Mouse (Mus musculus): ENCODE results near the gene Rxfp1. TPM values are rescaled to one million over a fixed set of nuclear protein-coding genes. Genes with fewer than 3 reads are reported as not detected.

Rxfp1 gene
- not detected for polyA plus RNA-seq (2017; shearing (Covaris generic))

GRCm38 (mm10) chr3:79737780-79738179 is at the start of gene Rxfp1:
Gene Rxfp1 (minus strand): TSS chr3:79737880.

DNA sequence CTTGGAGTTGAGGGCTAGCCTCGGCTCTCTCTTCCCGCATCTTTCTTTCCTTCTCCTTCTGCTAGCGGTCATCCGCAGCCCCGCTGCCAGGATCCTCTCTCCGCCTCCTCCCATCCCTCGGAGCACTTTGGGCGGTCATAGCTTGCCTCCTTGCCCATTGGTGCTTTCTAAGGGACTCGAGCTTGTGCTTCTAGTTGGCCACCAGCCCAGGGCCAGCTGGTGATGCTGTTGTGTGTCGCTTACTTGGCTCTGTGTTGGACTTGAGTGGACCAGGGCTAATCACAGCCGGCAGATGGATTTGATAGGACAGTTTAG is 108.3 kb downstream of the Rxfp1 start, which contains the start of gene Etfdh:
Gene Etfdh (minus strand): TSS at position 85 of the 315 bp plus-strand sequence.

DNA sequence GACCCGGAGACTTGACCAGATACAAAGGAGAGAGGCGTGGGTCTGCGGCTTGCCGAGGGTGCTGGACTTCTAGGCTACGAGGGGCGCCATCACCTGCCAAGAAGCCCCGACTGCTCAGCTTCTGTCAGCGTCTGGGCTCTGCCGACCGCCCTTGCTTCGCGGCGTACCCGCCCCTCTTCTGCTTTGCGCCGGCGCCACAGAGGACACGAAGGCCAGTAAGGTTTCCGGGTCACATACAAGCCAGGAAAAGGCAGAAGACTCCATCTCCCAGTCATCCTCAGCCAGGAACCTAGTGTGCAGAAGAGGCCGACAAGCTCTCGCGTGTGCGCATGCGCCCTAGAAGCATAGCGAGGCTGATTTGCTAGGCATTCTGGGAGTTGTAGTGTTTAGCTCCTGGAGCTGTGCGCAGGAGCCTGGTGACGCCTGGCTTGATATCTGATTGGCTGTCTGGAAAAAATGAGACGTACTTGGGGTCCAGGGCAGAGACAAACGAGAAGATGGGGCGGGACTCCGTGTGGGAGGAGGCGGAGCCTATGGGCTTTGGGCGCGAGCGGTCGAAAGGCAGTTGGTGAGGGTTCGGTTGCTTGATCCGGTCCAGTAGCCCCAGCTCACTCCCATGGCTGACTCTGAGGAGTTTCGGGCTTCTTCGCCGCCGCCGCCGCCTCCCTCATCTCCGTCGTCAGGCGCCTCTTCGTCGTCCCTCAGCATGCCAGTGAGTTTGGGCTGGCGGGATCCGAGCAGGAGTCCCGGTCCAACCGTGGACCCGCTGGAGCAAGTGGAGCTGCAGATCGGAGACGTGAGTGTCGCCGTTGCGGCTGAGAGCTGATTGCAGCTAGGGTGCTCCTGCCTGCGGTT is 108.9 kb downstream of the Rxfp1 start, which contains the start of gene 4930579G24Rik:
Gene 4930579G24Rik (plus strand): TSS at position 519 of the 855 bp plus-strand sequence.

Other genes with a start within 250 kb of the Rxfp1 start
- gene Fnip2, start 170.1 kb downstream of the Rxfp1 start, polyA plus RNA-seq (2017; shearing (Covaris generic)): 0.51 TPM
- 126 TPM for gene Ppid, start 146.5 kb downstream of the Rxfp1 start, polyA plus RNA-seq (2017; shearing (Covaris generic))
- 8.5 TPM for gene 4930579G24Rik, start 108.8 kb downstream of the Rxfp1 start, polyA plus RNA-seq (2017; shearing (Covaris generic))
- gene Etfdh, start 108.4 kb downstream of the Rxfp1 start, polyA plus RNA-seq (2017; shearing (Covaris generic)): 50.0 TPM
- 0.73 TPM for gene Tmem144, start 114.9 kb upstream of the Rxfp1 start, polyA plus RNA-seq (2017; shearing (Covaris generic))
- 0.06 TPM for gene Fam198b, start 146.7 kb upstream of the Rxfp1 start, polyA plus RNA-seq (2017; shearing (Covaris generic))

Data from activated CD4-positive, CD25-positive, alpha-beta regulatory T cell, adult 9 weeks (primary cell).